In genomic region chr13:16416356-16417019, GRCm38 (mm10) we compare ENCODE assay signal across 22 mouse cellular contexts.
DNase-seq lines count a peak whose midpoint lies in the region; ATAC-seq and TF ChIP-seq lines count a peak whose summit lies in the region.
"Had no signal": no experiment of that assay in that cellular context is flagged by ENCODE, and none has a peak within 500 bp of the region (broad histone marks: within the 10 kb centered on the region; RNA-seq: fewer than 3 reads in every experiment).

No protein-coding gene starts in this region.

- H3K4me1 ChIP-seq in hindbrain, postnatal 0 days (ENCODE audit: insufficient read depth, low read length) = no peaks in the 10 kb centered on the region
- no peaks in the 10 kb centered on the region for H3K4me1 ChIP-seq in hindbrain, embryonic 11.5 days (replicated peaks; ENCODE audit: control insufficient read depth, insufficient read depth, low read length)
- H3K4me1 ChIP-seq in liver, adult 2 months (ENCODE audit: control insufficient read depth, insufficient read depth, low read length) = no peaks in the 10 kb centered on the region
- no peaks in the 10 kb centered on the region for H3K4me1 ChIP-seq in stomach, embryonic 15.5 days
- H3K4me1 ChIP-seq in stomach, postnatal 0 days (replicated peaks; ENCODE audit: control insufficient read depth, insufficient read depth) = no peaks in the 10 kb centered on the region
- H3K4me1 ChIP-seq: forebrain, embryonic 10.5 days; heart, embryonic 15.5 days; limb, embryonic 10.5 days; liver, embryonic 12.5 days had no signal

- H3K9me3 ChIP-seq in hindbrain, postnatal 0 days (ENCODE audit: low read length) = no peaks in the 10 kb centered on the region
- no peaks in the 10 kb centered on the region for H3K9me3 ChIP-seq in hindbrain, embryonic 11.5 days (ENCODE audit: control insufficient read depth, low read length)
- H3K9me3 ChIP-seq in stomach, embryonic 15.5 days = no peaks in the 10 kb centered on the region
- H3K9me3 ChIP-seq in stomach, postnatal 0 days (ENCODE audit: control insufficient read depth, low read length) = no peaks in the 10 kb centered on the region
- H3K9me3 ChIP-seq: forebrain, embryonic 10.5 days; G1E; heart, embryonic 15.5 days; limb, embryonic 10.5 days; liver, embryonic 12.5 days had no signal

- no peak for TF ChIP-seq CTCF in hindbrain, postnatal 0 days (IDR thresholded peaks at IDR 0.05; ENCODE audit: low read depth)
- no peak for TF ChIP-seq CTCF in liver, adult 2 months (IDR thresholded peaks at IDR 0.05; ENCODE audit: low read depth, low read length)
- TF ChIP-seq CTCF in stomach, postnatal 0 days (IDR thresholded peaks at IDR 0.05; ENCODE audit: low read depth) = no peak

- peak; percentile 9 for DNase-seq in adrenal gland, postnatal 14 days
- no peak for DNase-seq in adrenal gland, adult 8-10 months
- DNase-seq in hindbrain, postnatal 0 days (ENCODE audit: low spot score) = peak; percentile 10
- no peak for DNase-seq in hindbrain, embryonic 11.5 days (ENCODE audit: low spot score)
- DNase-seq in liver, adult 2 months (ENCODE audit: extremely low read depth, low read depth, low spot score) = peak; percentile 4
- no peak for DNase-seq in liver
- no peak for DNase-seq in stomach, postnatal 0 days (ENCODE audit: low spot score)
- DNase-seq: cerebellum, adult 11 months; cerebellum, postnatal 36 days; gastrocnemius, adult 2 months; kidney, adult 2 months; right cerebral cortex, postnatal 4 days; thymus, postnatal 25 days had no signal

- no peak for TF ChIP-seq EP300 in stomach, postnatal 0 days (optimal IDR thresholded peaks at IDR 0.05)

- H3K36me3 ChIP-seq in hindbrain, postnatal 0 days (ENCODE audit: insufficient read depth, low read length) = no peaks in the 10 kb centered on the region
- no peaks in the 10 kb centered on the region for H3K36me3 ChIP-seq in hindbrain, embryonic 11.5 days (ENCODE audit: control insufficient read depth, insufficient read depth, low read length)
- no peaks in the 10 kb centered on the region for H3K36me3 ChIP-seq in liver, adult 2 months (ENCODE audit: control insufficient read depth, insufficient read depth, low read length)
- H3K36me3 ChIP-seq in stomach, embryonic 15.5 days = no peaks in the 10 kb centered on the region
- no peaks in the 10 kb centered on the region for H3K36me3 ChIP-seq in stomach, postnatal 0 days (ENCODE audit: control insufficient read depth, insufficient read depth, low read length)
- H3K36me3 ChIP-seq: forebrain, embryonic 10.5 days; G1E; heart, embryonic 15.5 days; limb, embryonic 10.5 days; liver, embryonic 12.5 days had no signal

- ATAC-seq in hindbrain, postnatal 0 days = no peak
- no peak for ATAC-seq in hindbrain, embryonic 11.5 days (ENCODE audit: low FRiP score)
- ATAC-seq in stomach, embryonic 15.5 days (ENCODE audit: insufficient read depth, low FRiP score, low read depth) = peak; percentile 22
- ATAC-seq in stomach, postnatal 0 days (ENCODE audit: low FRiP score, low TSS enrichment) = no peak
- ATAC-seq: liver, embryonic 12.5 days had no signal

- H3K9ac ChIP-seq in hindbrain, postnatal 0 days (replicated peaks; ENCODE audit: low read length) = no peak overlapping the region
- H3K9ac ChIP-seq in hindbrain, embryonic 11.5 days (ENCODE audit: low read depth, low read length) = no peak overlapping the region
- H3K9ac ChIP-seq in liver, adult 2 months (ENCODE audit: low read depth, low read length) = no peak overlapping the region
- no peak overlapping the region for H3K9ac ChIP-seq in stomach, embryonic 15.5 days
- no peak overlapping the region for H3K9ac ChIP-seq in stomach, postnatal 0 days (ENCODE audit: low read length)
- H3K9ac ChIP-seq: heart, embryonic 15.5 days; liver, embryonic 12.5 days had no signal

- WGBS in hindbrain, postnatal 0 days = 43% methylated on average over 2 of the region's 2 CpGs
- WGBS in hindbrain, embryonic 11.5 days = 60% methylated on average over 2 of the region's 2 CpGs
- 22% methylated on average over 2 of the region's 2 CpGs for WGBS in liver, adult 2 months
- WGBS in stomach, embryonic 15.5 days = 38% methylated on average over 2 of the region's 2 CpGs
- WGBS in stomach, postnatal 0 days = 28% methylated on average over 2 of the region's 2 CpGs

- TF ChIP-seq POLR2A in liver, adult 2 months (IDR thresholded peaks at IDR 0.05; ENCODE audit: extremely low read depth, insufficient read depth, low read length) = no peak

- no peaks in the 10 kb centered on the region for H3K79me2 ChIP-seq in liver, adult 2 months (ENCODE audit: control insufficient read depth, insufficient read depth, low read length)

- no peak overlapping the region for H3K27ac ChIP-seq in hindbrain, postnatal 0 days
- no peak overlapping the region for H3K27ac ChIP-seq in hindbrain, embryonic 11.5 days (ENCODE audit: low read depth, low read length)
- H3K27ac ChIP-seq in liver, adult 2 months (replicated peaks; ENCODE audit: insufficient read depth, low read depth, low read length) = no peak overlapping the region
- H3K27ac ChIP-seq in stomach, embryonic 15.5 days = no peak overlapping the region
- no peak overlapping the region for H3K27ac ChIP-seq in stomach, postnatal 0 days (replicated peaks)
- H3K27ac ChIP-seq: forebrain, embryonic 10.5 days; gastrocnemius, adult 2 months; heart, embryonic 15.5 days; left cerebral cortex, adult 2 months; limb, embryonic 10.5 days; liver, embryonic 12.5 days; macrophage had no signal

- H3K4me2 ChIP-seq in hindbrain, postnatal 0 days (ENCODE audit: low read depth, low read length) = no peak overlapping the region
- no peak overlapping the region for H3K4me2 ChIP-seq in hindbrain, embryonic 11.5 days (replicated peaks; ENCODE audit: low read depth, low read length)
- no peak overlapping the region for H3K4me2 ChIP-seq in stomach, embryonic 15.5 days
- no peak overlapping the region for H3K4me2 ChIP-seq in stomach, postnatal 0 days (replicated peaks; ENCODE audit: low read depth)
- H3K4me2 ChIP-seq: heart, embryonic 15.5 days; liver, embryonic 12.5 days; midbrain, embryonic 11.5 days had no signal

- no peak overlapping the region for H3K4me3 ChIP-seq in hindbrain, postnatal 0 days (ENCODE audit: low read length)
- no peak overlapping the region for H3K4me3 ChIP-seq in hindbrain, embryonic 11.5 days (ENCODE audit: low read depth, low read length)
- H3K4me3 ChIP-seq in liver, adult 2 months (ENCODE audit: insufficient read depth, low read depth, low read length) = no peak overlapping the region
- H3K4me3 ChIP-seq in stomach, embryonic 15.5 days (replicated peaks) = no peak overlapping the region
- no peak overlapping the region for H3K4me3 ChIP-seq in stomach, postnatal 0 days (ENCODE audit: low read depth, low read length)
- H3K4me3 ChIP-seq: forebrain, embryonic 10.5 days; gastrocnemius, adult 2 months; heart, embryonic 15.5 days; left cerebral cortex, adult 2 months; limb, embryonic 10.5 days; liver, embryonic 12.5 days had no signal

- no peaks in the 10 kb centered on the region for H3K27me3 ChIP-seq in hindbrain, postnatal 0 days (ENCODE audit: insufficient read depth, low read length)
- H3K27me3 ChIP-seq in hindbrain, embryonic 11.5 days (ENCODE audit: control insufficient read depth, insufficient read depth, low read length) = no peaks in the 10 kb centered on the region
- no peaks in the 10 kb centered on the region for H3K27me3 ChIP-seq in liver, adult 2 months (ENCODE audit: control insufficient read depth, insufficient read depth, low read length)
- H3K27me3 ChIP-seq in stomach, embryonic 15.5 days (replicated peaks) = no peaks in the 10 kb centered on the region
- no peaks in the 10 kb centered on the region for H3K27me3 ChIP-seq in stomach, postnatal 0 days (ENCODE audit: control insufficient read depth, insufficient read depth, low read length)
- H3K27me3 ChIP-seq: heart, embryonic 15.5 days; liver, embryonic 12.5 days had no signal

Comparison
In these comparisons a context has a peak if more than half of its experiments do, and no peak if none do; other contexts are left out.
1. DNase-seq: peak in adrenal gland, postnatal 14 days (single experiment), hindbrain, postnatal 0 days (single experiment) and liver, adult 2 months (single experiment); none in adrenal gland, adult 8-10 months (single experiment), hindbrain, embryonic 11.5 days (single experiment), liver (single experiment) and stomach, postnatal 0 days (single experiment).